Mouse (Mus musculus) lung, postnatal 10 days (tissue): ENCODE measurements at regions not wholly inside any gene's neighbourhood (a gene's known extent, or its start where the extent isn't known, plus 50 kb on each side); places are given as distances from the start of the nearest gene placed in this dataset.

ENCODE experiments used
- DNase-seq: peaks from one replicate; pipeline ENCODE4 v3.0.0; 2021

GRCm38 (mm10) chr11:48605223-48605824 lies 194.8 kb upstream of the Rack1 start:
- peak; percentile 77 for DNase-seq

GRCm38 (mm10) chr11:48601096-48601495 lies 199.0 kb upstream of the Rack1 start:
- DNase-seq, result peak; percentile 38

- DNase-seq, result no peak
Measured at GRCm38 (mm10) chr11:48599573-48600127, 200.5 kb upstream of the Rack1 start.

- DNase-seq, result no peak
Measured at GRCm38 (mm10) chr11:48599033-48599432, 201.1 kb upstream of the Rack1 start.

- DNase-seq, result no peak
Measured at GRCm38 (mm10) chr11:48594429-48594828, 205.7 kb upstream of the Rack1 start.

GRCm38 (mm10) chr11:48588833-48589649 lies 211.1 kb upstream of the Rack1 start:
- peak; percentile 77 for DNase-seq

- peak; percentile 47 for DNase-seq
Measured at GRCm38 (mm10) chr11:48568769-48569168, 231.4 kb upstream of the Rack1 start.

- peak; percentile 64 for DNase-seq
Measured at GRCm38 (mm10) chr11:48567583-48568562, 232.3 kb upstream of the Rack1 start.

- no peak for DNase-seq
Measured at GRCm38 (mm10) chr11:48558053-48558452, 242.1 kb upstream of the Rack1 start.

GRCm38 (mm10) chr11:48552006-48552405 lies 248.1 kb upstream of the Rack1 start:
- DNase-seq, result no peak

- no peak for DNase-seq
Measured at GRCm38 (mm10) chr11:48551201-48551600, 248.9 kb upstream of the Rack1 start.

- no peak for DNase-seq
Measured at GRCm38 (mm10) chr11:48526316-48526715, 273.8 kb upstream of the Rack1 start.

- DNase-seq, result no peak
Measured at GRCm38 (mm10) chr11:48525517-48525916, 274.6 kb upstream of the Rack1 start.

GRCm38 (mm10) chr11:48506886-48507285 lies 293.2 kb upstream of the Rack1 start:
- no peak for DNase-seq

- DNase-seq, result peak; percentile 15
Measured at GRCm38 (mm10) chr11:48502011-48502806, 297.9 kb upstream of the Rack1 start.

GRCm38 (mm10) chr11:48499057-48499456 lies 301.1 kb upstream of the Rack1 start:
- DNase-seq, result no peak

- no peak for DNase-seq
Measured at GRCm38 (mm10) chr11:48488308-48488707, 311.8 kb upstream of the Rack1 start.

- DNase-seq, result no peak
Measured at GRCm38 (mm10) chr11:48464036-48464435, 336.1 kb upstream of the Rack1 start.

- DNase-seq, result no peak
Measured at GRCm38 (mm10) chr11:48449883-48450282, 350.2 kb upstream of the Rack1 start.

- no peak for DNase-seq
Measured at GRCm38 (mm10) chr11:48442534-48443254, 357.4 kb upstream of the Rack1 start.

- no peak for DNase-seq
Measured at GRCm38 (mm10) chr11:48436712-48437111, 363.4 kb upstream of the Rack1 start.
